Mouse (Mus musculus) cerebellum, adult 2 months (tissue): ENCODE data around the gene Pspc1. TPM values are rescaled to one million over a fixed set of nuclear protein-coding genes. Genes with fewer than 3 reads are reported as not detected.
"Not testable (repeated sequence)": the region's sequence is repeated elsewhere in the genome, so short reads cannot be mapped to it uniquely, and the experiment has no call there.

Experiments used
- DNase-seq, 2 experiments: peaks; one replicate each; pipeline ENCODE4 v3.0.0; 2021
- H3K27ac ChIP-seq: fragments of 200-500 bp; 2 replicates; pipeline ENCODE4 v1.5.1; 2012; ENCODE audit warnings: low read length, control low read depth, inconsistent platforms; ENCODE audit not compliant: insufficient read depth
- H3K27me3 ChIP-seq: fragments of 200-500 bp; 2 replicates; pipeline ENCODE4 v1.6.1; 2012; ENCODE audit warnings: inconsistent platforms, mild to moderate bottlenecking, low read length, moderate library complexity; ENCODE audit not compliant: control insufficient read depth, insufficient read depth
- H3K4me1 ChIP-seq: fragments of 200-500 bp; 2 replicates; pipeline ENCODE4 v1.6.1; 2011; ENCODE audit warnings: low read length; ENCODE audit not compliant: control insufficient read depth, insufficient read depth
- H3K4me3 ChIP-seq: fragments of 200-500 bp; replicated peaks from 2 replicates; pipeline ENCODE3; 2011; ENCODE audit warnings: mild to moderate bottlenecking, low read depth, low read length, control low read depth; ENCODE audit not compliant: insufficient read depth
- CTCF ChIP-seq: fragments of 200-500 bp; IDR thresholded peaks from 2 replicates; pipeline ENCODE4 v1.5.1; 2011; ENCODE audit warnings: low read depth, mild to moderate bottlenecking, control low read depth, low read length, moderate library complexity, borderline replicate concordance; ENCODE audit not compliant: insufficient read depth
- POLR2A ChIP-seq: fragments of 200-500 bp; IDR thresholded peaks from 2 replicates; pipeline ENCODE4 v1.6.1; 2011; ENCODE audit warnings: low read length, control low read depth, borderline replicate concordance; ENCODE audit not compliant: insufficient read depth
- WGBS: fragments of 180-500 bp; shearing (Covaris S2); methylation state at CpG from one replicate; pipeline ENCODE4 v1.1.7; 2018; 5-methylcytosine and 5-hydroxymethylcytosine counted together
- polyA plus RNA-seq: library from polyadenylated mRNA; depleted of rRNA; stranded (reverse); fragments of >200 nt; gene quantifications from 2 replicates; pipeline ENCODE4 v1.2.3, GENCODE M21; 2012

Pspc1 gene
- polyA plus RNA-seq, 1 experiment, result 31.5 TPM

DNA sequence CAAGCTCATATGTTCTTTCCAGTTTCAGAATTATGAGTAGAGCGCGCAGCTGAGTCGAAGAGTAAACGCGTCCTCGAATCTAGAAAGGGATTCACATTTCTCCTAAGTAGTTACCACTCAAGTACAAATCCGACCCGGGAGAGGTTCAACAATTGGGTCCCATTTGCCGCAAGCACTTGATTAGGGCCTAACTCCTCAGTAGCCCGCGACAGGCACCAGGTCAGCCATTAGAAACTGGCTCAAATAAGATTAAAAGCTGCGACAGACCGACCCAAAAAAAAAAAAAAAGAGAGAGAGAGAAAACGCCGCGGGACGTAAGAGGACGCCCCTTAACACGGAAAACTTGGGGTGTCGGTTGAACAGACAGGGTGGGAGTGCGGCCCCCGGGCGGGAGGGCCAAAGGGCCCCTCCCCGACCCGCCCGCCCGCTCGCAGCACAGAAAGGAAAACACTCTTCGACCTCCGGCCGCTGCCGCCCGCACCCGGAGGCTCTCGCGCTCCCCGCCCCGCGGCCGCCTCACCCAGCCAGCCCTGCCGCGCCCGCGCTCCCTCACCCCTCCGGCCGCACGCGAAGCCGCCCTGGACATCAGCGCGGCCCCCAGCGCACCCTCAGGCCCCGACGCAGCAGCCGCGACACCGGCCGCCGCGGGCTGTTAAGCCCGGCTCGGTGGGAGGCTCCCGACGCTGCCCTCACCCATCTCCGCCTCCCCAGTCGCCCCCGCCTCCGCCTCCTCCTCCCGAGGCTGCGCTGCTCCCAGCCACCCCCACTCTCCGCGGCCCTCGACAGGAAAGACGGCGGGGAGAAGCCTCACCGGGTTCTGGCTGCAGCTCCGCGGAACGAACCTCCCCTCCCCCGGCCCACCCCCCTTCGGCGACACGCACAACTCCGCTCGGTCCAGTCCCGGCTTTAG lies 32.9 kb upstream of the Pspc1 start:
- peak overlapping the region; percentile 96 for H3K27ac ChIP-seq
- peak overlapping the region; percentile 96 for H3K4me3 ChIP-seq
- under 1% methylated on average over 37 of the region's 86 CpGs for WGBS
- TF ChIP-seq POLR2A, result 0 out of 2 replicates have a peak, but pooled peaks have one; percentile 21
- DNase-seq, result peak; percentile 58 to 69
- not testable (repeated sequence) for H3K4me1 ChIP-seq, H3K27me3 ChIP-seq

GRCm38 (mm10) chr14:56793243-56793642 lies 15.1 kb upstream of the Pspc1 start:
- Histone ChIP-seq H3K4me1 (no peaks in the 10 kb centered on the region), H3K4me3 (no peak overlapping the region), H3K27ac (no peak overlapping the region), H3K27me3 (no peaks in the 10 kb centered on the region)
- DNase-seq, result peak; percentile 51 to 60
- WGBS, result 44% methylated on average over 2 of the region's 2 CpGs
- TF ChIP-seq CTCF, result peak; percentile 63
- TF ChIP-seq POLR2A, result no peak

- no peak for DNase-seq
- no peaks in the 10 kb centered on the region for H3K27me3 ChIP-seq
- 87% methylated on average over 1 of the region's 1 CpGs for WGBS
- H3K4me1 ChIP-seq, result no peaks in the 10 kb centered on the region
- TF ChIP-seq POLR2A, result no peak
- no peak for TF ChIP-seq CTCF
- no peak overlapping the region for H3K27ac ChIP-seq
- H3K4me3 ChIP-seq, result no peak overlapping the region
Observed at GRCm38 (mm10) chr14:56784575-56784974, 6.5 kb upstream of the Pspc1 start.

DNA sequence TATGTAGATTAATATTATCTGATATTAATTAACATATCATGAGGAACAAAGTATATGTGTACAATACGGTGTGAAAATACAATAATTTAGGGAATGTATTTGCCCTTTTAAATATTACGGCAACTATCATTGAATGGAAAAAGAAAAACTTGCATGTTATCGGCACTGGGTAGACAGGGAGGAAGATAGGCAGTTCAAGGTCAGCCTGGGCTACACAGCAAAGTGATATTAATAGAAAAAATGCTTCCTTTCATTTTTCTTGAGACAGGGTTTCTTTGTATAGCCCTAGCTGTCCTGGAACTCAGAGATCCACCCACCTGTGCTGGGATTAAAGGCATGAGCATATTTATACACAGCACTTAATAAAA lies 801 bp upstream of the Pspc1 start:
- Histone ChIP-seq H3K27me3 (no peaks in the 10 kb centered on the region), H3K4me1 (no peaks in the 10 kb centered on the region), H3K27ac (peak overlapping the region; percentile 58), H3K4me3 (peak overlapping the region; percentile 76)
- WGBS, result 38% methylated on average over 3 of the region's 3 CpGs
- DNase-seq, result no peak
- TF ChIP-seq CTCF, result no peak
- no peak for TF ChIP-seq POLR2A

- no peaks in the 10 kb centered on the region for H3K4me1 ChIP-seq
- DNase-seq, result peak; percentile 76 to 79
- H3K4me3 ChIP-seq, result peak overlapping the region; percentile 76
- under 1% methylated on average over 71 of the region's 71 CpGs for WGBS
- no peaks in the 10 kb centered on the region for H3K27me3 ChIP-seq
- peak overlapping the region; percentile 79 for H3K27ac ChIP-seq
- TF ChIP-seq CTCF, result no peak
- TF ChIP-seq POLR2A, result peak; percentile 31; the same call in 1 of the 2 replicates
Observed at GRCm38 (mm10) chr14:56777360-56778136, 568 bp downstream of the Pspc1 start.

DNA sequence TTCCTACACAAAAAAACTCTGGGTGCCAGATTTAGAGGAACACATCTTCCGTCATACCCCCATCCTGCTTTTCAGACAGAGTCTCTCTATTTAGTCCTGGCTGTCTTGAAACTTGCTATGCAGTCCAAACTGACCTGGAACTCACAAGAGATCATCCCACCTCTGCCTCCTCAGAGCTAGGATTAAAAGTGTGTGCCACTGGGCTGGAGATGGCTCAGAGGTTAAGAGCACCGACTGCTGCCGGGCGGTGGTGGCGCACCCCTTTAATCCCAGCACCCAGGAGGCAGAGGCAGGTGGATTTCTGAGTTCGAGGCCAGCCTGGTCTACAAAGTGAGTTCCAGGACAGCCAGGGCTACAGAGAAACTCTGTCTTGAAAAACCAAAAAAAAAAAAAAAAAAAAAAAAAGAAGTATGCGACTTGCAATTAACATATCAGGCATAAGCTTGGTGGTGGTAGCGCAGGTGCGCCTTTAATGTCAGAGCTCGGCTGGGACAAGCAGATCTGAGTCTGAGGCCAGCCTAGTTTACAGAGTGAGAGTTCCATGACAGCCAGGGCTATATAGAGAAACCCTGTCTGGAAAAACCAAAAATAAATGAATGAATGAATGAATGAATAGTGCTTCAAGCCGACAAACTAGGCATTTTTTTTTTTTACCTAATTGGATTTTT lies 1.4 kb downstream of the Pspc1 start:
- Histone ChIP-seq H3K4me1 (no peaks in the 10 kb centered on the region), H3K27me3 (no peaks in the 10 kb centered on the region), H3K27ac (no peak overlapping the region), H3K4me3 (peak overlapping the region; percentile 76)
- peak in 1 of 2 experiments; percentile 23 for DNase-seq
- 7% methylated on average over 11 of the region's 11 CpGs for WGBS
- TF ChIP-seq POLR2A (no peak), CTCF (no peak)

DNA sequence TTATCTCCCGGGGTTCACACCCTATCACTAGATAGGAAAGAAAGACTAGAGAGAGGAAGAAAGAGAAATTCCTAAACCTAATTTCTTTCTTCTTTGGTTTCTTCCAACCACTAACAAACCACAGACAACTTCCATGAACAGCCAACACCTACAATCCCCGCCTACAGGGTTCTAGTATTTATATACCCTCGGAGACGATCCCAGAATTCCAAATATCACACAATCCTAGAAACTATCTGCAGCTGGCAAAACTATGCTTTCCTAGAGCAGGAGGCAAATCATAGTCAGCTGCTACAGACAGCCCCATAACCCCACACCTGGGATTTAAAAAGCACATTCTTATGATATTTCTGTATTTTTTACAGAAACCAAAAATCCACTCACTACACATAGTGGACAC lies 2.7 kb downstream of the Pspc1 start:
- no peaks in the 10 kb centered on the region for H3K27me3 ChIP-seq
- no peak overlapping the region for H3K27ac ChIP-seq
- WGBS, result 49% methylated on average over 4 of the region's 4 CpGs
- no peak for DNase-seq
- no peaks in the 10 kb centered on the region for H3K4me1 ChIP-seq
- TF ChIP-seq CTCF (no peak), POLR2A (no peak)
- H3K4me3 ChIP-seq, result no peak overlapping the region

- H3K4me3 ChIP-seq, H3K27me3 ChIP-seq, DNase-seq, H3K27ac ChIP-seq, H3K4me1 ChIP-seq: not testable (repeated sequence)
- 73% methylated on average over 2 of the region's 2 CpGs for WGBS
Observed at GRCm38 (mm10) chr14:56766438-56766837, 11.7 kb downstream of the Pspc1 start.

- WGBS, result 90% methylated on average over 3 of the region's 3 CpGs
- H3K27me3 ChIP-seq, DNase-seq, H3K4me3 ChIP-seq, H3K27ac ChIP-seq, H3K4me1 ChIP-seq: not testable (repeated sequence)
Observed at GRCm38 (mm10) chr14:56765117-56765516, 13.0 kb downstream of the Pspc1 start.
